Mouse (Mus musculus): ENCODE measurements around the gene Otc.

GRCm38 (mm10) chrX:10268761-10269437 is 16.8 kb downstream of the Otc start:
- TF ChIP-seq POLR2A (IDR thresholded peaks at IDR 0.05; ENCODE audit: control insufficient read depth, extremely low read depth, insufficient read depth, low read length, poor library complexity) (no peak), CTCF (IDR thresholded peaks at IDR 0.05; ENCODE audit: borderline replicate concordance, control insufficient read depth, extremely low read depth, insufficient read depth, low read length, poor library complexity) (no peak)
